Mouse (Mus musculus) stomach, embryonic 14.5 days (tissue): Measurements from ENCODE around the gene Spg11. TPM values are rescaled to one million over a fixed set of nuclear protein-coding genes. Genes with fewer than 3 reads are reported as not detected.

Source experiments
- ATAC-seq: fragments of 200-750 bp; cut with Nextera tagmentation; 2 replicates; pipeline ENCODE4 v1.8.0; 2017; ENCODE audit warnings: low read depth, moderate TSS enrichment; ENCODE audit not compliant: insufficient number of reproducible peaks, insufficient read depth, low FRiP score
- H3K27ac ChIP-seq: fragments of 300-500 bp; sonication (generic); 2 replicates; pipeline ENCODE4 v1.5.1; 2014; ENCODE audit warnings: mild to moderate bottlenecking, low read length, moderate library complexity, mixed read lengths
- H3K27me3 ChIP-seq: fragments of 300-500 bp; sonication (generic); 2 replicates; pipeline ENCODE4 v1.6.1; 2014; ENCODE audit warnings: low read length, control low read depth, mixed read lengths; ENCODE audit not compliant: control insufficient read depth, insufficient read depth
- H3K36me3 ChIP-seq: fragments of 300-500 bp; sonication (generic); 2 replicates; pipeline ENCODE4 v1.6.1; 2014; ENCODE audit warnings: mild to moderate bottlenecking, control low read depth, low read length, moderate library complexity, mixed read lengths; ENCODE audit not compliant: control insufficient read depth, insufficient read depth
- H3K4me1 ChIP-seq: fragments of 300-500 bp; sonication (generic); 2 replicates; pipeline ENCODE4 v1.6.1; 2014; ENCODE audit warnings: low read length, control low read depth, mixed read lengths; ENCODE audit not compliant: control insufficient read depth, insufficient read depth
- H3K4me2 ChIP-seq: fragments of 300-500 bp; sonication (generic); replicated peaks from 2 replicates; pipeline ENCODE4 v1.6.1; 2014; ENCODE audit warnings: low read depth, low read length, control low read depth
- H3K4me3 ChIP-seq: fragments of 300-500 bp; sonication (generic); 2 replicates; pipeline ENCODE4 v1.5.1; 2014; ENCODE audit warnings: low read depth, low read length, control low read depth
- H3K9ac ChIP-seq: fragments of 300-500 bp; sonication (generic); replicated peaks from 2 replicates; pipeline ENCODE4 v1.6.1; 2014; ENCODE audit warnings: low read depth, mild to moderate bottlenecking, control low read depth, low read length, moderate library complexity, mixed read lengths
- H3K9me3 ChIP-seq: fragments of 300-500 bp; sonication (generic); 2 replicates; pipeline ENCODE4 v1.6.1; 2016; ENCODE audit warnings: low read depth, low read length, control low read depth; ENCODE audit not compliant: control insufficient read depth
- WGBS: fragments of 180-500 bp; shearing (Covaris S2); extraction: QIAGEN DNeasy Blood & Tissue Kit; methylation state at CpG from one replicate; pipeline ENCODE4 v1.1.7; 2014; 5-methylcytosine and 5-hydroxymethylcytosine counted together
- polyA plus RNA-seq: library from polyadenylated mRNA; unstranded; fragments of >200 nt; fragmentation: Nextera tagmentation; extraction: Ambion mirVana; gene quantifications from 2 replicates; pipeline ENCODE4 v1.2.1, GENCODE M21; 2014

Gene Spg11
- polyA plus RNA-seq, 1 experiment from 2014 or later: 15.5 TPM

DNA sequence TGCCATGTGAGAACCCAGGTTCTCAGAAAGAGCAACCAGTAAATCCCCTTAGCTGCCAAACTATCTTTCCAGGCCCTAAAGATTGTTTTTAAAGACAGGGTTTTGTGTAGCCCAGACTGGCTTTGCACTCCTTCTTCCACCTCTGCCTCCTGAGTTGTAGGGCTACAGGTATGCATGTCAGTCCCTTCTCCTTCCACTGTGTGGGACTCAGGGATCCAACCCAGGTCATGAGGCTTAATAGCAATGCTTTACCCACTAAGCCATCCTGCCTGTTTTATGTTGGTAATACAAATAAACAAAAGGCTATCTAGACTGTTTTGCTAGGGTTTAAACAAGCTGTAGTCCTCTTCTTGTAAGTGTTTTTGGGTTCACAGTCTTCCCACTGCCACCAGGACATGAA lies 39.4 kb upstream of the Spg11 start:
- ATAC-seq: no peak
- Histone ChIP-seq H3K4me1 (peaks cover 8% of the 10 kb centered on the region; the same call in 1 of the 2 replicates), H3K9me3 (no peaks in the 10 kb centered on the region), H3K4me2 (no peak overlapping the region), H3K4me3 (no peak overlapping the region), H3K27ac (no peak overlapping the region; the same call in 1 of the 2 replicates), H3K9ac (no peak overlapping the region), H3K36me3 (no peaks in the 10 kb centered on the region), H3K27me3 (no peaks in the 10 kb centered on the region)

- Histone ChIP-seq H3K27me3 (no peaks in the 10 kb centered on the region), H3K27ac (no peak overlapping the region), H3K4me1 (peaks cover 5% of the 10 kb centered on the region; the same call in 1 of the 2 replicates), H3K4me3 (no peak overlapping the region), H3K4me2 (no peak overlapping the region), H3K36me3 (no peaks in the 10 kb centered on the region; the same call in 1 of the 2 replicates), H3K9ac (no peak overlapping the region), H3K9me3 (no peaks in the 10 kb centered on the region)
- ATAC-seq: no peak
- 86% methylated on average over 4 of the region's 4 CpGs for WGBS
Observed at GRCm38 (mm10) chr2:122156051-122156700, 38.0 kb upstream of the Spg11 start.

DNA sequence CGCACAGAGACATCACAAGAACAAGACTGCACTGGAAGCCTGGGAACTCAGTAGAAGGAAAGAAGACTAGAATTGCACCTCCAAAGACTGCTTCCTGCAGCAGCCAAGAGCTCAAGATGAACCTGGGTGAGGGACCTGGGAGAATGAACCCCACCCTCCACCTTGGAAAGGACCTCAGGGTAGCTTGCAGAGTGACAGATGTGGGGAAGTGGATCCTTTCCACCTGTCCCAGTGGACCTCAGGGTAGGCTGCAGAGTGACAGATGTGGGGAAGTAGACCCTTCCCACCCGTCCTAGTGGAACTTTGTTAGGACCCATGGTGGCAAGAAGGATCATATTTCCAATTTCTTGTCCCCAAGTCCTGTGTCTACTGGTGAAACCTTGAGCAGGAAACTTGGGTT lies 37.1 kb upstream of the Spg11 start:
- H3K27ac ChIP-seq: no peak overlapping the region
- no peaks in the 10 kb centered on the region; the same call in 1 of the 2 replicates for H3K36me3 ChIP-seq
- peaks cover 5% of the 10 kb centered on the region; the same call in 1 of the 2 replicates for H3K4me1 ChIP-seq
- no peak for ATAC-seq
- no peaks in the 10 kb centered on the region for H3K27me3 ChIP-seq
- no peak overlapping the region for H3K4me3 ChIP-seq
- no peaks in the 10 kb centered on the region for H3K9me3 ChIP-seq
- no peak overlapping the region for H3K9ac ChIP-seq
- 62% methylated on average over 2 of the region's 2 CpGs for WGBS
- H3K4me2 ChIP-seq: no peak overlapping the region

DNA sequence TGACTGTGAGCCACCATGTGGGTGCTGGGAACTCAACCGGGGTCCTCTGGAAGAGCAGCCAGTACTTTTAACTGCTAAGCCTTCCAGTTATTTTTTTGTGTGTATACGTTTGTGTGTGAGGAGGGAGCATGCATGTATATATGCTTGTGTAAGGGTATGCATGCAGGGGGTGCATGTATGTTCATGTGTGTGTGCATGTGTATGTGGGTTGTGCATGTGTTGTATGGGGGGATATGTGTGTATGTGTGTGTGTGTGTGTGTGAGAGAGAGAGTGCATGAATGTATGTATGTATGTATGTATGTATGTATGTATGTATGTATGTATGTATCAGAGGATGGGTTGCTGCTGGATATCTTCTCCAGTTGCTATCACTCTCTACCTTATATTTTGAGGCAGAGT lies 36.3 kb upstream of the Spg11 start:
- Histone ChIP-seq H3K4me2 (no peak overlapping the region), H3K4me1 (peaks cover 5% of the 10 kb centered on the region; the same call in 1 of the 2 replicates), H3K9me3 (no peaks in the 10 kb centered on the region), H3K27me3 (no peaks in the 10 kb centered on the region), H3K27ac (no peak overlapping the region), H3K36me3 (no peaks in the 10 kb centered on the region; the same call in 1 of the 2 replicates), H3K9ac (no peak overlapping the region), H3K4me3 (no peak overlapping the region)
- no peak for ATAC-seq
- 93% methylated on average over 2 of the region's 2 CpGs for WGBS

DNA sequence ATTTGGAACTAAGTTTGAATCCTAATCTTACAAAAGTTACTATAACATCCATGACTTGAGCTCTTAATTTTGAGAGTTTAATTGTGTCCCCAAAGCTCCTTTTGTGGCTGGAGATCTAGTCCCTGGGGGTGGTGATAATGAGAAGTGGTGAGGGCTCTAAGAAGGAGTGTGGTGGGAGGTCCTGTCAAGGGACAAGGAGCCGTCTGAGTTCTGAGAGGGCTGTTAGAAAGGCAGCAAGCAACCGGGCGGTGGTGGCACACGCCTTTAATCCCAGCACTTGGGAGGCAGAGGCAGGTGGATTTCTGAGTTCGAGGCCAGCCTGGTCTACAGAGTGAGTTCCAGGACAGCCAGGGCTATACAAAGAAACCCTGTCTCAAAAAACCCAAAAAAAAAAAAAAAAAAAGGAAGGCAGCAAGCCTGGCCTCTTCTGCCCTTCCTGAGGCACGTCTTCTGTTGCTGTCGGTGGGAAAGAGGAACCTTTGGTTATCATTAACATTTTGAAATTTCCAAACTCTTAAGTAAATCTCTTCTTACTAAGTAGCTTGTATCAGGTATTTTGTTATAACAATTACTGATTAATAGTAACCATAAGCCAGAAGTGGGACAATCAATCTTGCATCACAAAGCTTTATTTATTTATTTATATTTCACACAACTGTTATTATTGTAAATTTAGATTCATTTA lies 35.6 kb upstream of the Spg11 start:
- ATAC-seq: no peak
- Histone ChIP-seq H3K27me3 (no peaks in the 10 kb centered on the region), H3K4me2 (no peak overlapping the region), H3K4me3 (no peak overlapping the region), H3K27ac (no peak overlapping the region), H3K36me3 (no peaks in the 10 kb centered on the region; the same call in 1 of the 2 replicates), H3K9me3 (no peaks in the 10 kb centered on the region), H3K9ac (no peak overlapping the region), H3K4me1 (peaks cover 7% of the 10 kb centered on the region)
- 79% methylated on average over 7 of the region's 7 CpGs for WGBS

DNA sequence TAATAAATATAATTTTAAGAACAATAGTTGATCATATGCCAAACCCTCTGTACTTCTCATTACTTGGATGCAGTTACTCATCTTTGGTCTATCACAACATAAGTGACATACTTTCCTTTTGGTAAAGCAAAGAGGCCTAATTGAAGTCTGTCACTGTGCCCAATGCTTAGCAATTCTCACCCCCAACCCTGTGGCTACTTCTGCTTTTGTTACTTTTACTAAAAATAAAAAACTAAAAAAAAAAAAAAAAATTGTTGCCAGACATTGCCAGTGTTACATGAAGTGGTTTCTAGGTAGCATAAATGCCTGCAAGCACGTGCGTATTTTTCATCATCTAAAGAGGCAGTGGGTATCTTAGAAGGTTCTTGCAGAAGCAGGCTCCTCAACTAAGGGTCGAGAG lies 34.7 kb upstream of the Spg11 start:
- ATAC-seq: no peak
- WGBS: 88% methylated on average over 3 of the region's 3 CpGs
- Histone ChIP-seq H3K36me3 (no peaks in the 10 kb centered on the region; the same call in 1 of the 2 replicates), H3K4me3 (no peak overlapping the region), H3K27me3 (no peaks in the 10 kb centered on the region), H3K9me3 (no peaks in the 10 kb centered on the region), H3K27ac (no peak overlapping the region), H3K4me1 (peaks cover 9% of the 10 kb centered on the region; the same call in 1 of the 2 replicates), H3K4me2 (no peak overlapping the region), H3K9ac (no peak overlapping the region)

- Histone ChIP-seq H3K4me3 (no peak overlapping the region), H3K9ac (no peak overlapping the region), H3K27me3 (no peaks in the 10 kb centered on the region), H3K4me1 (peaks cover 9% of the 10 kb centered on the region; the same call in 1 of the 2 replicates), H3K27ac (no peak overlapping the region), H3K9me3 (no peaks in the 10 kb centered on the region), H3K4me2 (no peak overlapping the region), H3K36me3 (no peaks in the 10 kb centered on the region; the same call in 1 of the 2 replicates)
- 84% methylated on average over 1 of the region's 1 CpGs for WGBS
- no peak for ATAC-seq
Observed at GRCm38 (mm10) chr2:122151221-122151620, 33.0 kb upstream of the Spg11 start.

GRCm38 (mm10) chr2:122149716-122150115 lies 31.5 kb upstream of the Spg11 start:
- no peak overlapping the region for H3K9ac ChIP-seq
- H3K4me2 ChIP-seq: no peak overlapping the region
- H3K4me3 ChIP-seq: no peak overlapping the region
- H3K4me1 ChIP-seq: peaks cover 9% of the 10 kb centered on the region; the same call in 1 of the 2 replicates
- no peak overlapping the region for H3K27ac ChIP-seq
- no peaks in the 10 kb centered on the region for H3K9me3 ChIP-seq
- WGBS: 82% methylated on average over 3 of the region's 3 CpGs
- no peaks in the 10 kb centered on the region; the same call in 1 of the 2 replicates for H3K36me3 ChIP-seq
- no peaks in the 10 kb centered on the region for H3K27me3 ChIP-seq
- no peak for ATAC-seq
